Mouse (Mus musculus) limb, embryonic 11.5 days (tissue): ENCODE data around the gene Nod2. TPM values are rescaled to one million over a fixed set of nuclear protein-coding genes. Genes with fewer than 3 reads are reported as not detected.

ENCODE experiments used
- ATAC-seq: fragments of 200-750 bp; cut with Nextera tagmentation; 2 replicates; pipeline ENCODE4 v1.8.0; 2017; ENCODE audit warnings: low read depth; ENCODE audit not compliant: insufficient number of reproducible peaks, low FRiP score, low TSS enrichment
- DNase-seq: peaks from one replicate; pipeline ENCODE4 v3.0.0-alpha.2; 2015; ENCODE audit warnings: low spot score
- H3K27ac ChIP-seq: fragments of 300-500 bp; sonication (generic); replicated peaks from 2 replicates; pipeline ENCODE4 v1.5.1; 2014; ENCODE audit warnings: low read depth, mild to moderate bottlenecking, low read length
- H3K27me3 ChIP-seq: fragments of 300-500 bp; sonication (generic); 2 replicates; pipeline ENCODE4 v1.6.1; 2014; ENCODE audit warnings: mild to moderate bottlenecking, low read length, mixed read lengths; ENCODE audit not compliant: control insufficient read depth, insufficient read depth
- H3K36me3 ChIP-seq: fragments of 300-500 bp; sonication (generic); 2 replicates; pipeline ENCODE4 v1.6.1; 2014; ENCODE audit warnings: mild to moderate bottlenecking, low read length, moderate library complexity, mixed read lengths; ENCODE audit not compliant: control insufficient read depth, insufficient read depth
- H3K4me1 ChIP-seq: fragments of 300-500 bp; sonication (generic); 2 replicates; pipeline ENCODE4 v1.6.1; 2014; ENCODE audit warnings: low read length, mixed read lengths; ENCODE audit not compliant: control insufficient read depth, insufficient read depth
- H3K4me2 ChIP-seq: fragments of 300-500 bp; sonication (generic); 2 replicates; pipeline ENCODE4 v1.6.1; 2014; ENCODE audit warnings: low read depth, mild to moderate bottlenecking, moderate library complexity; ENCODE audit not compliant: severe bottlenecking
- H3K4me3 ChIP-seq: fragments of 300-500 bp; sonication (generic); 2 replicates; pipeline ENCODE4 v1.5.1; 2014; ENCODE audit warnings: low read depth, low read length
- H3K9ac ChIP-seq: fragments of 300-500 bp; sonication (generic); 2 replicates; pipeline ENCODE4 v1.6.1; 2014; ENCODE audit warnings: mild to moderate bottlenecking, low read length
- H3K9me3 ChIP-seq: fragments of 300-500 bp; sonication (generic); 2 replicates; pipeline ENCODE4 v1.6.1; 2016; ENCODE audit warnings: low read length; ENCODE audit not compliant: control insufficient read depth
- WGBS: fragments of 180-500 bp; shearing (Covaris S2); extraction: QIAGEN DNeasy Blood & Tissue Kit; methylation state at CpG from one replicate; pipeline ENCODE4 v1.1.7; 2014; 5-methylcytosine and 5-hydroxymethylcytosine counted together
- polyA plus RNA-seq: library from polyadenylated mRNA; unstranded; fragments of >200 nt; fragmentation: Nextera tagmentation; extraction: Ambion mirVana; gene quantifications from 2 replicates; pipeline ENCODE4 v1.2.1, GENCODE M21; 2014

Gene Nod2
- polyA plus RNA-seq, 1 experiment from 2014 or later = 0.29 TPM

DNA sequence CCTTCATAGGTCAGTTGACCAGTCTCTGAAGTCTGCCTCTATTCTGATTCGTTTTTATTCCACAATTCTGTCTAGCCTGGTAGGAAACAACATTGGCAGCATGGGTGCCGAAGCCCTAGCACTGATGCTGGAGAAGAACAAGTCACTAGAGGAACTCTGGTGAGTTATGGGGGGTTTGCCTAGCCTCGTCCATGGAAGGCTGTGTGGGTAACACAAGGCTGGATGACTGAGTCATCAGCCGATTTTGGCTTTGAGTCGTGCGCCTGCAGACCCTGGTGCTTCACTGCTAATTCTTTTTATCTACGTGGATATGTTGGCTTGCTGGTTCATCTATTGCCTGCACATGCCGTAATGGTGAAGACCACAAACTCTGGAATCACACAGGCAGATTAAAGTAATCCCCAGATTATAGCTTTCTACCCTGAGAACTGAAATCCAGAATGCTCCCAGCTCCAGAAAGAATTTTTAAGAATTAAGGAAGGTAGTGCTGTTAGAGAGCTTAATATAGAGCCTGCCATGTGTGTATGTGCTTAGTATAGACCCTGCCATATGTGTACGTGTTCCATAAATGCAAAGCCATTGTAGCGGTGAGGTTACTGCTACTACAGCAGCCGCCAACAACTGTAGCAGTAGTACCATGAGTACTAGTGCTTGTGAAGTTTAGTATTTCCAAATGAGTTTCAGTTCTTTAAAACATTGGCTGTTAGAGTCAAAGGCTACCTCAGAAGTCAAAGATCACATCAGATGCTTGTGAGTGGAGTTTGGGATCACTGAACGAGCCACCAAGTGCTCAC, 28.5 kb downstream of the Nod2 start:
- H3K36me3 ChIP-seq = no peaks in the 10 kb centered on the region
- no peak overlapping the region for H3K27ac ChIP-seq
- no peaks in the 10 kb centered on the region for H3K27me3 ChIP-seq
- no peak overlapping the region for H3K4me2 ChIP-seq
- H3K4me3 ChIP-seq = no peak overlapping the region
- ATAC-seq (no peak), DNase-seq (no peak)
- H3K4me1 ChIP-seq = no peaks in the 10 kb centered on the region
- no peak overlapping the region for H3K9ac ChIP-seq
- H3K9me3 ChIP-seq = no peaks in the 10 kb centered on the region
- WGBS = 90% methylated on average over 12 of the region's 12 CpGs

DNA sequence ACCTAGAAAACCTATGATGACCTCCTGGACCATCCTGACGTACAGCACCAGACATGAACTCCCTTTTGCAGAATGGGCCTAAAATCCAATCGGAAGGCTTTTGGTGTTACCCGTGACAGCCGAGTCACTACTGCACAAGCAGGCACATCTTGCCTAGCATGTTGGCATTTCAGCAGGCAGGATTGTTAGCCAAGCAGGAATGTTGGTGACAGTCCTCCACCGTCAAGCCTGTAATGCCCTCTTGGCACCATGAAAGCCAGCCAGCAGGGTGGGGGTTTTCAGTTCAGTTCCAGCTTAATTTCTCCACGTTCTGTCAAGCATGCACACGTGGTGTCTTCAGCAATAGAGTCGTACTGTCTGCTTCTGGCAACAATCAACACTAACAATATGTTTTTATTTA, 30.0 kb downstream of the Nod2 start:
- DNase-seq (no peak), ATAC-seq (no peak)
- H3K4me1 ChIP-seq = no peaks in the 10 kb centered on the region
- H3K4me3 ChIP-seq = no peak overlapping the region
- no peak overlapping the region for H3K27ac ChIP-seq
- no peaks in the 10 kb centered on the region for H3K36me3 ChIP-seq
- no peak overlapping the region for H3K9ac ChIP-seq
- H3K27me3 ChIP-seq = no peaks in the 10 kb centered on the region
- no peak overlapping the region for H3K4me2 ChIP-seq
- 81% methylated on average over 8 of the region's 8 CpGs for WGBS
- no peaks in the 10 kb centered on the region for H3K9me3 ChIP-seq

DNA sequence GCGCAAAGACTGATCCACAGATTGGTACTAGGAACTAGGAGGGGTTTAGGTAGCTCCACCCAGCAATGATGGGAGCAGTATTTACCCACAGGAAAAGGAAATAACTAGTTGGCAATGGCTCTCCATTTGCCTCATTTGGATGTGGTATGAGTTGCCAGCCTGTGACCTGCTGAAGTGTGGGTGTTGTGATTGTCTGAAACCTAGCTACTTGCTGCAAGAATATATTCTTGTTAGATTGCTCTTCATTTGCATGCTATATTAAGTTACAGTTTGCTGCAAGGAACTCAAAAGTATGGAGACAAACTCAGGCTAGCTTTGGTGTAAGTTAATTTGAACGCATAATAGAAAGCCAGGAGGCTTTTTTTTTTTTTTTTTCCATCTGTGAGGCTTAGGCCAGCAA, 33.5 kb downstream of the Nod2 start:
- Histone ChIP-seq H3K36me3 (no peaks in the 10 kb centered on the region), H3K9ac (no peak overlapping the region), H3K4me1 (no peaks in the 10 kb centered on the region), H3K27ac (no peak overlapping the region), H3K4me2 (no peak overlapping the region), H3K9me3 (no peaks in the 10 kb centered on the region), H3K27me3 (no peaks in the 10 kb centered on the region), H3K4me3 (no peak overlapping the region)
- DNase-seq (no peak), ATAC-seq (no peak)
- WGBS = 86% methylated on average over 2 of the region's 2 CpGs

DNA sequence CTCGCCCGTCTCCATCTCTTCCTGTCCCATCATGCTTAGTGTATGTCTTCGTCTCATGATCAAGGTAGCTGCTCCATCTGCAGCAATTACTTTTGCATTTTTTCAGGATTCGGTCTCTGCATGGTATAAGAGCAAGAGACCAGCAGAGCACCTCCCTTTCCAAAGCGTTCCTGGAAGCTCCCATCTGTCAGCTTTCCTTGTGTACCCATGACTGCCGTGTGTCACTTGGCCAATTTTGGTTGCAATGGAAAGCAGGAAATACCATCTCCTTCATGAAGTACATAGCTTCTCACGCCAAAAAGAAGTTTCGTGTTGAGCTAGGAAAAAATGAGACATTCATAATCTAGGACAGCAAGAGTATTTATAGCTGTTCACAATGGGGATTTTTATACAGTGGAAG, 33.9 kb downstream of the Nod2 start:
- WGBS = 88% methylated on average over 8 of the region's 8 CpGs
- H3K9ac ChIP-seq = no peak overlapping the region
- DNase-seq (no peak), ATAC-seq (no peak)
- no peaks in the 10 kb centered on the region for H3K4me1 ChIP-seq
- H3K36me3 ChIP-seq = no peaks in the 10 kb centered on the region
- no peaks in the 10 kb centered on the region for H3K27me3 ChIP-seq
- no peak overlapping the region for H3K27ac ChIP-seq
- no peaks in the 10 kb centered on the region for H3K9me3 ChIP-seq
- H3K4me3 ChIP-seq = no peak overlapping the region
- H3K4me2 ChIP-seq = no peak overlapping the region

DNA sequence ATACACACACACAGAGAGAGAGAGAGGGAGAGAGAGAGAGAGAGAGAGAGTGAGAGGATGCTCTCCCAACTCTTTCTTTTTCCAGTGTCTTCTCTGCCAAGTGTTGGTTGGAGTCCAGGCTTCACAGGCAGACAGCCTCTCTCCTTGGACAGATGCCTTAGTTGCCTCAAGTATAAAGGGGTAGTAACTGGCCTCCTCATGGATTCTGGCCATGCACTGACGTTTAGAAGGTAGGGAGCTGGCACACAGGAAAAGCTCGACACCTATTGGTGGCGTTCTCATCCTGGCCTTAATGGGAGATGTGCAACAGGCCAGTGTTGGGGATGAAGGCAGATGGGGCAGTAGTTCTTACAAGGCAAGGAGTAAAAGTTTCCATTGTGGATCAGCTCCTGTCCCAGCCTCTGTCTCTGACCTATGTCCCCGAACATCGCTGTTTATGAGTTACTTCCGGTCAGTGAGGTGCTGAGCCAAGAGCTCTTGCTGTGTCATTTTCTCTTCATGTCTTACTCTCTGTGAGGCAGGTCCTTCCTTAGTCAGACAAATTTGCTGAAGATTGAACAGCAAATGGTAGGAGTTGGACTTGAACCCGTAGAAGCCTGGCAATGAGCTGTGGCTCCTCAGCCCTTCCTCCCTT, 36.7 kb downstream of the Nod2 start:
- no peaks in the 10 kb centered on the region for H3K27me3 ChIP-seq
- H3K9me3 ChIP-seq = no peaks in the 10 kb centered on the region
- WGBS = 87% methylated on average over 7 of the region's 7 CpGs
- no peaks in the 10 kb centered on the region for H3K4me1 ChIP-seq
- H3K36me3 ChIP-seq = no peaks in the 10 kb centered on the region
- H3K4me3 ChIP-seq = no peak overlapping the region
- DNase-seq (no peak), ATAC-seq (no peak)
- no peak overlapping the region for H3K9ac ChIP-seq
- no peak overlapping the region for H3K4me2 ChIP-seq
- no peak overlapping the region for H3K27ac ChIP-seq

DNA sequence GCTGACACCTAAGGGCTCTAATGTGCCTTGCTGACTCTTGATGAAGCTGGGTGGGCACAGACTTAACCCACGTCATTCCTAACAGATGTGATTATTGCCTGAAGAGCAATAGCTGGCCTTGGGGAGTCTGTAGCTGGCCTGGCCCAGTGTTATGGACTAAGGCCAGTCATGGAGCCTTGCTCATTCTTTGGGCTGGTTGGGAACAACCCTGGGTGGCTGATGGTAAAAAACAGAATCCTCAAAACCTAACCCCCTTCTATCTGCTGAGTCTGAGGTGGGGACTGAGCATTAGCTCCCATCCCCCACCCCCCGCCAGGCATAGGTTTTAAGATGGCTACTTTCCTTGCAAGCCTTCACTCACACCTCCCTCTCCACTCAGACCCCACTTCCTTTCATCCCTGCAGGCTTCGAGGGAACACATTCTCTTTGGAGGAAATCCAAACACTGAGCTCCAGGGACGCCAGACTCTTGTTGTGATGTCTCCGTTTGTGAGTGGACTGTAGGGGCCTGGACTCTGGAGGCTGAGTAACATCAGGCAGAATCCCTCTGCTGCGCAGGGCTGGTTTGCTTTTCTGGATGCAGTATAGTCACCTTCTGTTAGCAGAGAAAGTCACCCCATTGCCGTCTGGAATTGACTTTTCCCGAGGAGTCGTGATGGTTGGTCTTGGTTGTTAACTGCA, 39.3 kb downstream of the Nod2 start:
- H3K9ac ChIP-seq = no peak overlapping the region
- DNase-seq = peak; percentile 18
- H3K27me3 ChIP-seq = no peaks in the 10 kb centered on the region
- H3K4me1 ChIP-seq = no peaks in the 10 kb centered on the region
- H3K36me3 ChIP-seq = no peaks in the 10 kb centered on the region
- no peak overlapping the region for H3K4me2 ChIP-seq
- no peak for ATAC-seq
- H3K4me3 ChIP-seq = no peak overlapping the region
- no peak overlapping the region for H3K27ac ChIP-seq
- no peaks in the 10 kb centered on the region for H3K9me3 ChIP-seq
- 58% methylated on average over 9 of the region's 9 CpGs for WGBS

DNA sequence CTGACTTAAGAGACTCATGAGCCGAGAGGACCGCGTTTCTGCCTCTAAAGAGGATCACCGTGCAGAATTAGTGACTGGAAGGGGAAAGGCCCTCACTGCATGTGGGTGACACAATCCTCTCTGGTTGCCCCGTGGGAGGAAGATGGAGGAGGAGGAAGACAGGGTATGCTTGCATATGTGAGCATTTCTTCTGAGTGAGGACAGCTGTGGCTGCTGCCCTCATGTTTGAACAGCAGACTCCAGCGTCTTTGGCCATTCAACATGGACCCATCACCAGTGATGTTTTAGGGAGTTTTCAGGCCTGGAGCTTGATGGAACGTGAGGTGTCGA, 39.8 kb downstream of the Nod2 start:
- H3K4me3 ChIP-seq = no peak overlapping the region
- DNase-seq (no peak), ATAC-seq (no peak)
- H3K27ac ChIP-seq = no peak overlapping the region
- H3K27me3 ChIP-seq = no peaks in the 10 kb centered on the region
- no peak overlapping the region for H3K4me2 ChIP-seq
- H3K36me3 ChIP-seq = no peaks in the 10 kb centered on the region
- no peaks in the 10 kb centered on the region for H3K9me3 ChIP-seq
- no peaks in the 10 kb centered on the region for H3K4me1 ChIP-seq
- H3K9ac ChIP-seq = no peak overlapping the region
- WGBS = 81% methylated on average over 8 of the region's 8 CpGs

DNA sequence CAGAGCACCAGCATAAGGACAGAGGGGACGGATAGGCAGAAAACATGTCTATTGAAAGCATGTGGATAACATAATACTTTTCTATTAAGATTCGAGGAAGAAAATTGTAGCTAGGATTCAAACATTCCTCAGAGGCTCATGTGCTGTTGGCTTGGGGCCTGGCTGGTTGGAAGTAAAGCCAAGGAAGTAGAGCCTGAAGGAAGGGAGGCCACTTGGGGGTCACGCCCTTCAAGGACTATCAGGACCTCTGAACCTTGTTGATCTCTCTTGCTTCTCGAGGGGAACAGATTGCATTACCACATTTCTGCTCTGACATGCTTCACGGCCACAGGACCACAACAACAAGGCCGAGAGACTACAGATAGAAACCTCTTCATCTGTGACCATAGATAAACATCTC, 42.0 kb downstream of the Nod2 start:
- DNase-seq = no peak
- Histone ChIP-seq H3K4me2 (no peak overlapping the region), H3K4me1 (peaks cover 4% of the 10 kb centered on the region; the same call in 1 of the 2 replicates), H3K27me3 (no peaks in the 10 kb centered on the region), H3K36me3 (no peaks in the 10 kb centered on the region), H3K9ac (no peak overlapping the region), H3K9me3 (no peaks in the 10 kb centered on the region), H3K27ac (no peak overlapping the region), H3K4me3 (no peak overlapping the region)
- ATAC-seq = no peak
- 90% methylated on average over 6 of the region's 6 CpGs for WGBS
